Mouse (Mus musculus) limb, embryonic 13.5 days (tissue): ENCODE measurements around the gene Zdhhc22. TPM values are rescaled to one million over a fixed set of nuclear protein-coding genes. Genes with fewer than 3 reads are reported as not detected.

ENCODE experiments used
- microRNA-seq: library from miRNA; unstranded; fragments of <30 nt; microRNA quantifications from one replicate; pipeline ENCODE4, GENCODE M21; 2016
- polyA plus RNA-seq: library from polyadenylated mRNA; unstranded; fragments of >200 nt; fragmentation: Nextera tagmentation; extraction: Ambion mirVana; gene quantifications from 2 replicates; pipeline ENCODE4 v1.2.1, GENCODE M21; 2015

Gene Zdhhc22
- polyA plus RNA-seq, 1 experiment from 2014 or later, result not detected

Small RNA genes within 50 kb of the gene (microRNA-seq; reads per million reads assigned to microRNA genes)
- not detected for gene Gm25847

Other genes with a start within 250 kb of the Zdhhc22 start
- 39.2 and 41.2 TPM in 2 replicates for gene Irf2bpl, start 105.6 kb downstream of the Zdhhc22 start, polyA plus RNA-seq
- 23.6 and 24.7 TPM in 2 replicates for gene Cipc, start 43.4 kb downstream of the Zdhhc22 start, polyA plus RNA-seq
- gene Tmem63c, start 30.9 kb upstream of the Zdhhc22 start, polyA plus RNA-seq, result 0.05 and 0.08 TPM in 2 replicates
- gene Ngb, start 112.1 kb upstream of the Zdhhc22 start, polyA plus RNA-seq, result 0.23 and 0.42 TPM in 2 replicates
- 34.7 and 37.1 TPM in 2 replicates for gene Gstz1, start 156.7 kb upstream of the Zdhhc22 start, polyA plus RNA-seq
- gene Pomt2, start 157.5 kb upstream of the Zdhhc22 start, polyA plus RNA-seq, result 14.6 and 17.6 TPM in 2 replicates
- gene Samd15, start 209.3 kb upstream of the Zdhhc22 start, polyA plus RNA-seq, result 1.6 and 2.0 TPM in 2 replicates
- 2.2 and 2.5 TPM in 2 replicates for gene Tmed8, start 210.0 kb upstream of the Zdhhc22 start, polyA plus RNA-seq
- gene Noxred1, start 248.3 kb upstream of the Zdhhc22 start, polyA plus RNA-seq, result 0.57 and 0.59 TPM in 2 replicates